Mouse (Mus musculus): ENCODE measurements around the gene Samd5. TPM values are rescaled to one million over a fixed set of nuclear protein-coding genes. Genes with fewer than 3 reads are reported as not detected.
A peak's percentile ranks its signal among the peaks of the same experiment; 100 is the strongest.

Samd5 gene
- 0.95 and 1.5 TPM in 2 replicates for polyA plus RNA-seq (2012; rRNA removed)

GRCm38 (mm10) chr10:9674561-9675521, at the start of gene Samd5:
TSS of gene Samd5 (minus strand) at chr10:9675208.
- Histone ChIP-seq H3K27me3 (ENCODE audit: control insufficient read depth, insufficient read depth, low read length) (peaks cover 18% of the 10 kb centered on the region), H3K27ac (ENCODE audit: insufficient read depth, low read depth, low read length) (no peak within 1 kb of the TSS), H3K36me3 (ENCODE audit: control insufficient read depth, insufficient read depth, low read length) (no peaks in the 10 kb centered on the region), H3K4me3 (ENCODE audit: low read depth, low read length) (peak within 1 kb of the TSS; percentile 64), H3K4me1 (ENCODE audit: control insufficient read depth, insufficient read depth, insufficient read length, low read length) (no peaks in the 10 kb centered on the region; the same call in 1 of the 2 replicates)
- 1% methylated on average over 83 of the region's 91 CpGs for WGBS
- TF ChIP-seq POLR2A (IDR thresholded peaks at IDR 0.05; ENCODE audit: low read depth, low read length): no peak
- no peak for TF ChIP-seq CTCF (IDR thresholded peaks at IDR 0.05; ENCODE audit: extremely low read depth, insufficient read length, insufficient replicate concordance, low read depth, low read length)

GRCm38 (mm10) chr10:9722519-9723303, 47.7 kb upstream of the Samd5 start:
- Histone ChIP-seq H3K27me3 (ENCODE audit: control insufficient read depth, insufficient read depth, low read length) (no peaks in the 10 kb centered on the region), H3K4me3 (ENCODE audit: low read depth, low read length) (no peak overlapping the region), H3K36me3 (ENCODE audit: control insufficient read depth, insufficient read depth, low read length) (no peaks in the 10 kb centered on the region), H3K27ac (ENCODE audit: insufficient read depth, low read depth, low read length) (no peak overlapping the region), H3K4me1 (ENCODE audit: control insufficient read depth, insufficient read depth, insufficient read length, low read length) (peaks cover 4% of the 10 kb centered on the region; the same call in 1 of the 2 replicates)
- WGBS: 69% methylated on average over 11 of the region's 11 CpGs
- TF ChIP-seq POLR2A (IDR thresholded peaks at IDR 0.05; ENCODE audit: low read depth, low read length) (no peak), CTCF (IDR thresholded peaks at IDR 0.05; ENCODE audit: extremely low read depth, insufficient read length, insufficient replicate concordance, low read depth, low read length) (no peak)

GRCm38 (mm10) chr10:9720027-9720426, 45.0 kb upstream of the Samd5 start:
- Histone ChIP-seq H3K4me1 (ENCODE audit: control insufficient read depth, insufficient read depth, insufficient read length, low read length) (peaks cover 4% of the 10 kb centered on the region; the same call in 1 of the 2 replicates), H3K27ac (ENCODE audit: insufficient read depth, low read depth, low read length) (no peak overlapping the region), H3K4me3 (ENCODE audit: low read depth, low read length) (no peak overlapping the region), H3K36me3 (ENCODE audit: control insufficient read depth, insufficient read depth, low read length) (no peaks in the 10 kb centered on the region), H3K27me3 (ENCODE audit: control insufficient read depth, insufficient read depth, low read length) (no peaks in the 10 kb centered on the region)
- no peak for TF ChIP-seq CTCF (IDR thresholded peaks at IDR 0.05; ENCODE audit: extremely low read depth, insufficient read length, insufficient replicate concordance, low read depth, low read length)
- TF ChIP-seq POLR2A (IDR thresholded peaks at IDR 0.05; ENCODE audit: low read depth, low read length): no peak
- WGBS: 57% methylated on average over 5 of the region's 5 CpGs

- H3K4me3 ChIP-seq (ENCODE audit: low read depth, low read length): no peak overlapping the region
- peaks cover 4% of the 10 kb centered on the region; the same call in 1 of the 2 replicates for H3K4me1 ChIP-seq (ENCODE audit: control insufficient read depth, insufficient read depth, insufficient read length, low read length)
- WGBS: 27% methylated on average over 5 of the region's 5 CpGs
- H3K36me3 ChIP-seq (ENCODE audit: control insufficient read depth, insufficient read depth, low read length): no peaks in the 10 kb centered on the region
- TF ChIP-seq CTCF (IDR thresholded peaks at IDR 0.05; ENCODE audit: extremely low read depth, insufficient read length, insufficient replicate concordance, low read depth, low read length) (no peak), POLR2A (IDR thresholded peaks at IDR 0.05; ENCODE audit: low read depth, low read length) (no peak)
- no peaks in the 10 kb centered on the region for H3K27me3 ChIP-seq (ENCODE audit: control insufficient read depth, insufficient read depth, low read length)
- H3K27ac ChIP-seq (ENCODE audit: insufficient read depth, low read depth, low read length): no peak overlapping the region
These were observed 43.1 kb upstream of the Samd5 start for GRCm38 (mm10) chr10:9718086-9718485.

GRCm38 (mm10) chr10:9704956-9705355, 29.9 kb upstream of the Samd5 start:
- 62% methylated on average over 1 of the region's 1 CpGs for WGBS
- Histone ChIP-seq H3K4me1 (ENCODE audit: control insufficient read depth, insufficient read depth, insufficient read length, low read length) (no peaks in the 10 kb centered on the region; the same call in 1 of the 2 replicates), H3K4me3 (ENCODE audit: low read depth, low read length) (no peak overlapping the region), H3K27me3 (ENCODE audit: control insufficient read depth, insufficient read depth, low read length) (no peaks in the 10 kb centered on the region), H3K36me3 (ENCODE audit: control insufficient read depth, insufficient read depth, low read length) (no peaks in the 10 kb centered on the region), H3K27ac (ENCODE audit: insufficient read depth, low read depth, low read length) (no peak overlapping the region)
- TF ChIP-seq CTCF (IDR thresholded peaks at IDR 0.05; ENCODE audit: extremely low read depth, insufficient read length, insufficient replicate concordance, low read depth, low read length) (no peak), POLR2A (IDR thresholded peaks at IDR 0.05; ENCODE audit: low read depth, low read length) (no peak)

- 30% methylated on average over 22 of the region's 22 CpGs for WGBS
- no peaks in the 10 kb centered on the region for H3K4me1 ChIP-seq (ENCODE audit: control insufficient read depth, insufficient read depth, insufficient read length, low read length)
- H3K4me3 ChIP-seq (ENCODE audit: low read depth, low read length): peak overlapping the region; percentile 1; the same call in 1 of the 2 replicates
- no peaks in the 10 kb centered on the region for H3K27me3 ChIP-seq (ENCODE audit: control insufficient read depth, insufficient read depth, low read length)
- TF ChIP-seq POLR2A (IDR thresholded peaks at IDR 0.05; ENCODE audit: low read depth, low read length): no peak
- TF ChIP-seq CTCF (IDR thresholded peaks at IDR 0.05; ENCODE audit: extremely low read depth, insufficient read length, insufficient replicate concordance, low read depth, low read length): no peak
- H3K27ac ChIP-seq (ENCODE audit: insufficient read depth, low read depth, low read length): no peak overlapping the region
- no peaks in the 10 kb centered on the region for H3K36me3 ChIP-seq (ENCODE audit: control insufficient read depth, insufficient read depth, low read length)
These were observed 24.2 kb upstream of the Samd5 start for GRCm38 (mm10) chr10:9699071-9699761.

All from small intestine, adult 2 months (tissue).